Mouse (Mus musculus) mouse embryonic stem cell (cell line): ENCODE results near the gene Stx5a.

Source experiments
- in situ Hi-C, 2 experiments: fragments of 300-500 bp; cut with MboI; formaldehyde crosslinking; loops; 1 replicate in 1 of 2; 3 replicates in 1 of 2; pipeline ENCODE4 v1.14.3; 2019 to 2020; ENCODE audit warnings: low sequenced_read_pairs in 2 of 2, low pct_unique_long_range_greater_than_20kb in 1 of 2, mixed read lengths in 1 of 2; ENCODE audit not compliant: unreplicated experiment in 1 of 2

Stx5a gene

DNA sequence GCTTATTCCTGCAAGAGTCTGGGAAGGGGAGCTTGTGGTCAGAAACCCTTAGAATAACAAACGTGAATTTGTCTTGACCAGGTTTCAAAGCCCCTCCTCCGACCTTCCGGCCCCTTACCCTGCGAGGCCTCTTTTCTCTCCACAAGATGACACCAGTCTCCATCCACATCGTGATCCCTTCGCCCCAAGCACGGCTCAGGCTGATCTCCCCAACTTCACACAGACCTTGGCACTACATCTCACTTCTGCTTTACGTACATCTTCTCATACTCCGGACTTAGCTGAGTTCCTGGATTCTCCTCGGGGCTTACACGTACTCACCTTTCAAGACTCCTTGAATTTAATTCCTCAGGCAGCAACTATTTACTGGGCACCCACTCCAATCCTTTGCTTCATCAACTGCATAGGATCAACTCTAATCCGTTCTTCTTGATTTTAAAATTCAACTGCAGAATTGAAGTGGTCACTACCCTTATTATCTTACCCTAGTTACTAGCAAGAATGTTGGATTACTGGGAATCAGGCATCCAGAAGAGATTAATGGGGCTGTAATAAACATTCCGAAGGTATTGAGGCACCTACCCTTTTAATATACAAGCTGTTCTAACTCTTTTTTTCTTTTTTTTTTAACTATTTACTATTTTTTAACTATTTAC is 27.1 kb upstream of the Stx5a start:
- in situ Hi-C loops = loop anchor here in 1 of 2 experiments (25.0 kb wide), 1 partner anchor 1452 kb away; the partner anchor contains the start of gene Rcor2

DNA sequence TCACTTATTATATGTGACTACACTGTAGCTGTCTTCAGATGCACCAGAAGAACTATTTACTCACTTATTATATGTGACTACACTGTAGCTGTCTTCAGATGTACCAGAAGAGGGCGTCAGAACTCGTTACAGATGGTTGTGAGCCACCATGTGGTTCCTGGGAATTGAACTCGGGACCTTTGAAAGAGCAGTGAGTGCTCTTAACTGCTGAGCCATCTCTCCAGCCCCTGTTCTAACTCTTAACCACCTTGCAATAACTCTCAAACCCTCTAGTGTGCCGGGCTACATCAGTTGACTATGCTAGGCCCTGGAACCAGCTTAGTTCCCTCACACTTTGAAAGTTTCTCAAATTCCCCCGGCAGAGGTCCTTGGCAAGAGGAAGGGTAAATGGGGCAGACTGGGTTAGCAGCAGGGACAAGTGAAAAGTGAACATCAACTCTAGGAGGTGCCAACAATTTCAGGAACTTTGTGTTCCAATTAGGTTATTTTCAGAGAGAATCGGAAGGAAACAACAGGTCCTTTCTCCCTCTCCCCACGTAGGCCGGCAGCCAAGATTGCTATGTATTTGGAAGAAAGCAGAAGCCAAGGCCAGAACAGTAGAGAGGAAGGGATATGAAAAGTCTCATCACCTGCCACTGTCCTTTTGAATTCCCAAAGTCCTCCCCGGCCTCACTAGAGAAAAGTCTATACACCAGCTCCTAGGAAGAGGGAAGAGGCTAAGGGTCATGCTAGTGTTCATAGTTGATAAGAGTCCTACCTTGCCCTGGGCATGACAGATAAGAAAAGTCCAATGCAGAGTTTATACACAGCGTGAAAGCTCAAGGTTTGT is 26.3 kb upstream of the Stx5a start:
- in situ Hi-C loops = loop anchor here in 1 of 2 experiments (25.0 kb wide), 1 partner anchor 1453 kb away; the partner anchor contains the start of gene Rcor2

DNA sequence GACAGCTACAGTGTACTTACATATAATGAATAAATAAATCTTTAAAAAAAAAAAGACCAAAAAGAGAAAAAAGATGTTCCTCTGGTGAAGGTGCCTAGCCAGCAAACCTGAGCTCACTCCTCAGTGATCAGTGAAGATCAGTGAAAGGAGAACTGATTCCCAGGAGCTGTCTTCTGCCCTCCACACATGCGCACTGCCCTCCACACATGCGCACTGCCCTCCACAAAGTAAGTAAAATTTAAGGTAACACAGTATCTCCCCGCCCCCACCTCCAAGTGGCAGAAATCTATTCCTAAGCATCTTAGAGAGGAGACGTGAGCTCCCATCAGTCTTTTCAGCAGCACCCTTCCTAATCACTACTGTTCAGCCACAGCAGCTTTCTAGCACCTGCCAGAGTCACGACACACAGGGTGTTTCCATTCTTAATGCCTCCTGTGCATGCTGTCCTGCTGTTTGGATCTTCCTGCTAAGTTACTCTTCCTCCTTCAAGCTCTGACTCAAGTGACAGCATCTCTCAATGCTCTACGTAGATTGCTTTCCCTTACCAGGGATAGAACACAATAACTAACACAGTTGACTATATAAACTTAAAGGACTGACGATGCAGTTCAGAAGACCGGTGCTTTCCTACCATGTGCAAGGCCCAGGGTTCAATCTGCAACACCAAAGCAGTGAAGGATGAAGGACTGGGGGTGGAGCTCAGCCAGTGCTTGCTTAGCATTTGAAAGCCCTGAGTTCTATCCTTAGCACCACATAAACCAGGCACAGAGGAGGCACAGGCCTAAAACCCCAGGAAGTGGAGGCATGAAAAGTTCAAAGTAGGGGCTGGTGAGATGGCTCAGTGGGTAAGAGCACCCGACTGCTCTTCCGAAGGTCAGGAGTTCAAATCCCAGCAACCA is 25.1 kb upstream of the Stx5a start:
- in situ Hi-C loops = loop anchor here in 1 of 2 experiments (25.0 kb wide), 1 partner anchor 1454 kb away; the partner anchor contains the start of gene Rcor2

DNA sequence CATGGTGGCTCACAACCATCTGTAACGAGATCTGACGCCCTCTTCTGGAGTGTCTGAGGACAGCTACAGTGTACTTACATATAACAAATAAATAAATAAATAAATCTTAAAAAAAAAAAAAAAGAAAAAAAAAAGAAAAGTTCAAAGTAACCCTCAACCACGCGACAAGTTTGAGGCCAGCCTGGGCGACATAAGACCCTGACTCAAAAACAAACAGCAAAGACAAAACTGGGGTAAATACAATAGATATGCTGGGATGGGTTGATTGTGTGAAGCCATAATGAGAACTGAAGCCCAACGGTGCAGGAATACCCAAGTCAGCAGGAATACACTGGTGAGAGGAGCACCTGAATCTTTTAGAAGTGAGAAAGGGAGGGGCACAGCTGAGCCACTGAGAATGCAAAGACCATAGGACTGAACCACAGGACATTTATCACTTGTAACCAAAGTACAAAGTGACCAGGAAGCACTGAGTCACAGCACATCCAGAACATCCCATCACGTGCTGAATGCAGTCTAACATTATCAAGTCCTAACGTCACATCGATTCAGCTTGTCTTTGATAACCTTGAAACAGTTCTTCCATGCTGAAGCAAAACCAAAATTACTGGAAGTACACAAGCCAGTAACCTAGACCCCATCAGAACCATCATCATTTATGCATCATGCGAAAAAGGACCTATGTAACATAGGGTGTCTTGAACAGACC is 24.3 kb upstream of the Stx5a start:
- in situ Hi-C loops = loop anchor here in 1 of 2 experiments (25.0 kb wide), 1 partner anchor 1455 kb away; the partner anchor contains the start of gene Rcor2

DNA sequence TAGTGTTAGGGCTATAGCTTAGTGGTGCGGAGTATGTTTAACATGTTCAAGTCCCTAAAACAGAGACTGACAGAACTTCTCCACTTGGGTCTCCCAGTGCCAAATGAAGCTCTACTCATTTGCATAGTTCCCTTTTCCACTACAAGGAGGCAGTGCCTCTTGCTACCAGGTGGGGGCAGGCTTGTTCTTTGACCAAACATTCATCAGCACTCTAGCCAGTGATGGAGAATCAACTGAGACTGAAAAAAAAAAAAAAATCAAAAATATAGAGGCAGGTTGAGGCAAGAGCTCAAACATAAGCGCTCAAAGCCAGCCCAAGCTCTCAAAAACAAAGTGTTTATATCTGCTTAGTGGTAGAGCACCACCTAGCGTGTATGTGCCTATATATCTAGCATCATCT is 22.9 kb upstream of the Stx5a start:
- in situ Hi-C loops = loop anchor here in 1 of 2 experiments (25.0 kb wide), 1 partner anchor 1456 kb away; the partner anchor contains the start of gene Rcor2

DNA sequence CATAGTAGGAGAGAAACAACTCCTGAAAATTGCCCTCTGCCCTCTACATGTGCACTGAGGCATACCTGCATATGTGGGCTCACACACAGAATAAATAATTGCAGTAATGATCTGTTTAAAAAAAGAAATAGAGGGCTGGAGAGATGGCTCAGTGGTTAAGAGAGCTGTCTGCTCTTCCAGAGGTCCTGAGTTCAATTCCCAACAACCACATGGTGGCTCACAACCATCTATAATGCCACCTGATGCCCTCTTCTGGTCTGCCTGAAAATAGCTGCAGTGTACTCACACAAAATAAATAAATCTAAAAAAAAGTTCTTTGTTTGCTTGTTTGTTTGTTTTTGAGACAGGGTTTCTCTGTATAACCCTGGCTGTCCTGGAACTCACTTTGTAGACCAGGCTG is 22.2 kb upstream of the Stx5a start:
- in situ Hi-C loops = loop anchor here in 1 of 2 experiments (25.0 kb wide), 1 partner anchor 1457 kb away; the partner anchor contains the start of gene Rcor2

DNA sequence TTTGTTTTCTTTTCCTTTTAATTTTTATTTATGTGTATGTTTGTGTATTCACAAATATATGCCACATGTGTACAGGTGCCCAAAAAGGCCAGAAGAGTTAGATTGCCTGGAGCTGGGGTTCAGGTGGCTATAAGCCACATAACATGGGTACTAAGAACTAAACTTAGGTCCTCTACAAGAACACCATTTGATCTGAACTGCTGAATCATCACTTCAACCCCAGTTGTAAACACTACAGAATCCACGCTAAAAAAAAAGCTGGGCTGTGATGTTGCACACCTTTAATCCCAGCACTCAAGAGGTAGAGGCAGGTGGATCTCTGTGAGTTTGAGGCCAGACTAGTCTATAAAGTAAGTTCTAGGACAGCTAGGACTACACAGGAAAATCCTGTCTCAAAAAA is 19.8 kb upstream of the Stx5a start:
- in situ Hi-C loops = loop anchor here in 1 of 2 experiments (25.0 kb wide), 1 partner anchor 1459 kb away; the partner anchor contains the start of gene Rcor2

DNA sequence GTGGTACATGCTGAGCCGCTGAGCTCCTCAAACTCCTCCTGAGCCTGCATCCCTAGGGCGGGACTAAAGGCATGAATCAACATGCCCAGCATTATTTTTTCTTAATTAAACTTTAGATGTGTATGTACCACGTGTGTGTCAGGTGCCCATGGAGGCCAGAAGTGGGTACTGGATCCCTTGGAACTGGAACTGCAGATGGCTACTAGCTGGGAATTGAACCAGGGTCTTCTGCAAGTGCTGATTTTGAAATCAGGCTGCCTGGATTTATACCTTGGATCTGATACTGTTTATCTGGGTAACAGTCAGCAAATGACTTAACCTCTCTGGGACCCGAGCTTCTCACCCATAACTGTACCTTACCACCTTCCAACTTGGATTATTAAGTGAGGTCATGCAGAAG is 19.2 kb upstream of the Stx5a start:
- in situ Hi-C loops = loop anchor here in 1 of 2 experiments (25.0 kb wide), 1 partner anchor 1460 kb away; the partner anchor contains the start of gene Rcor2

DNA sequence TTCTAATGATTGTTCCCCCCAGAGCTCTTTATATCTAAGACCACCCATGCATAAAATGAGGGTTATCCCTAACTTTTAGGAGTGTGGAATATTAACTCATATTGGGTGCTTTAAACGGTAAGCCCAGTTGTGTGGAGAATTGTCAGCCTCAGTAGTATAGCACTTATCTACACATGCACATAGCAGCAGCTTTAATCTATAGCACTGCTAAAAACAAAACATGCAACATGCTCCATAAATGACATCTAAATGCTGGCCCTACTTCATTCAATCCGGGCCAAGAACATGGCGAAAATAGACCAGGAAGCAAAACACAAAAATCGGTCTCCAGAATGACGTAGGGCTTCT is 18.7 kb upstream of the Stx5a start:
- in situ Hi-C loops = loop anchor here in 1 of 2 experiments (25.0 kb wide), 1 partner anchor 1460 kb away; the partner anchor contains the start of gene Rcor2

DNA sequence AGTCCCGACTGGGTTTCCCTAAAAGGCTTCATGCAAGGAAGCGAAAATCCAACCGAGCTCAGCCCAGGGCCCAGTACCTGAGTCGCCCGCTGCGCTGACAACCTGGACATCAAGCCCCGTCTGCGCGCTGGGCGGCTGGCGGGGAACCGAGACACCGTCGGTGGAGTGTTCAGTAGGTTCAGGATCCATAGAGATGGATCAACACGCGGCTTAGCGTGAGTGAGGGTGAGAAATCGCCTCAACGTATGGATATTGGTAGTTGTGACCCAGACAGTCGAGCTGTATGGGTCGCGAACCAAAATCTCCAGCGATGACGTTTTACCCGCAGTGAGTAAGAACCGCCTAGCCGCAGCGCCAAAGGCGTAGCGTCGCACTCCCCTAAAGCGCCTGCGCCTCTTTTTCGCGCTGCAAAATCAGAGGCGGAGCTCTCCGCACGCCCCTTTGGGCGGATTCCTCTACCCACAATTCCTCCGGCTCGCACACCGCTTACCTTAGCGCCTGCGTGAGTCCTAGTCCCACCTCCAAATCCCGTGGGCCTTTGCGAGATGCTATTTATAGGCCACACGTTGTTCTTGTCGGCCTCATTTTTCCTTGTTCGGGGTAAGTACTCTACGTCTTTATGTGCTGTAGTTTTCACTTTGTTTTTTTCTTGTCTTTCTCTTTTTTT is 18.2 kb upstream of the Stx5a start, which contains the start of gene Slc3a2:
Gene Slc3a2, minus strand, starts transcription at position 463 of the 667 bp plus-strand sequence.
- in situ Hi-C loops = loop anchor here in 1 of 2 experiments (25.0 kb wide), 1 partner anchor 1461 kb away; the partner anchor contains the start of gene Rcor2

DNA sequence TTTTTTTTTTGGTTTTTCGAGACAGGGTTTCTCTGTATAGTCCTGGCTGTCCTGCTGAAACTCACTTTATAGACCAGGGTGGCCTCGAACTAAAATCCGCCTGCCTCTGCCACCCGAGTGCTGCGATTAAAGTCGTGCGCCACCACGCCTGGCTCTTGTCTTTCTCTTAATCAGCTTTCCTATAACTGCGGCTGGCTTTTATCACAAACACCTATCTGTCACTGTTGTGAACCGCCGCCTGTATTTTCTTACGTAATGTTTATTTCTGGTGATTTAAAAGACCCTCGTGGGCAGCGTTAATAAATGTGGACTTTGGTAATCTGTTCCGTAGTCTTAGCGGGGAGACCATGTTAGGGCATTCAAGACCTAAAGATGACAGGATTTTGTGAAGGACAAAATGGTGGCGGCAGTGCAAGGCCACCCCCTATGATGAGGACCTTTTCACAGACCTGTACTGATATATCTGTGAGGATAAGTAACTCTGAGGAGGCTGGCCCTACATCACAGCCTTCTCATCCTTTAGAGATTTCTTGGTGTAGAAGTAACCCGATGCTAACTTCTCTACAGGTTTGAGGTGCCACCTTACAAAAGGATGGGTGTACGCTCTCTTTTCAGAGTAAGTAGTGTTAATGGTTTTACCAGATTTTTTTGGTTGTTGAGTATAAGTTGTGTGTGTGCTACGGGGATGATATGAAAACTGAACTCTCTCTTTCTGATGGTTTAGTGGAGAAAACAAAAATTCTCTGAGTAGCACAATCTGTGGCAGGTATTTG is 17.5 kb upstream of the Stx5a start:
- in situ Hi-C loops = loop anchor here in 1 of 2 experiments (25.0 kb wide), 1 partner anchor 1461 kb away; the partner anchor contains the start of gene Rcor2

DNA sequence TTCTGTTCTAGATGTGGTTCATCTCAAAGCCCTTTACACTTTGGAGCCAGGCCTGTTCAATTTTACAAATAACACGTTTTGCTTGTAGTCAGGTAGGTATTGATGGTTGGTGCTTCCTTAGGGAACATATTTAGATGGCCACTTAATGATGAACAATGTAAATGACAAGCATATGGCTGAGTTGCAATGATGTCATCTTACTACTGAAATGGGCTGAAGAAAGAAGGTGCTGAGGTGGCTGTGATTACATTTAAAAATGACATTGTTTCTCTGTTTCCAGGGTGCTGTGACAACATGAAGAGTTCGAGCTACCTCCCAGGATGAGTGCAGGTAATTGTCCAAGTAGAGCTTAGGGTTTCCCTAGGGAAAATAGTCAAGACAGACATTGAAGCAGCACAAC is 16.8 kb upstream of the Stx5a start:
- in situ Hi-C loops = loop anchor here in 1 of 2 experiments (25.0 kb wide), 1 partner anchor 1462 kb away; the partner anchor contains the start of gene Rcor2

DNA sequence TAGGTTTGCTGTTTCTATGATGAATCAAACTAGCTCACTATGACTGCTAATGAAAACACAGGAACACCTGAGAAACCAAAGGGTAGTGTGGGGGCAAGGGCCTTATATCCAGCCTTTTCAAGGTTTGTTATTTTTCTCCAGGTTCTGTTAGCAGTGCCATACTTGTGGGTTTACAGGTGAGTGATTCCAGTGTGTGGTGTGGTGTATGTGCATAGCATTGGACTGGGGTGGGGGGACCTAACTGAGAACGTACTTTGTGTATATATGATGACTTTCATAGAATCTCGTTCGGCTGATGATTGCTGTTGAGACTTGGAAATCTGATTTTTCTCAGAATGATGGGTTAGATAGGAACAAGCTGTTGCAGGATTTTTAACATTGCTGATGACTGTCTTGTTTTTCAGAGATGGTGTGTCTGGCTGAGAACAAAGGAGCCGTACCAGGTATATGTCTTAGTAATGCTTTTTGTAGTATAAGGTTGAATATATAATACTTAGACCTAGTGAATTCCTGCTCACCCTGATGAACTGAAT is 16.1 kb upstream of the Stx5a start:
- in situ Hi-C loops = no loop called here

DNA sequence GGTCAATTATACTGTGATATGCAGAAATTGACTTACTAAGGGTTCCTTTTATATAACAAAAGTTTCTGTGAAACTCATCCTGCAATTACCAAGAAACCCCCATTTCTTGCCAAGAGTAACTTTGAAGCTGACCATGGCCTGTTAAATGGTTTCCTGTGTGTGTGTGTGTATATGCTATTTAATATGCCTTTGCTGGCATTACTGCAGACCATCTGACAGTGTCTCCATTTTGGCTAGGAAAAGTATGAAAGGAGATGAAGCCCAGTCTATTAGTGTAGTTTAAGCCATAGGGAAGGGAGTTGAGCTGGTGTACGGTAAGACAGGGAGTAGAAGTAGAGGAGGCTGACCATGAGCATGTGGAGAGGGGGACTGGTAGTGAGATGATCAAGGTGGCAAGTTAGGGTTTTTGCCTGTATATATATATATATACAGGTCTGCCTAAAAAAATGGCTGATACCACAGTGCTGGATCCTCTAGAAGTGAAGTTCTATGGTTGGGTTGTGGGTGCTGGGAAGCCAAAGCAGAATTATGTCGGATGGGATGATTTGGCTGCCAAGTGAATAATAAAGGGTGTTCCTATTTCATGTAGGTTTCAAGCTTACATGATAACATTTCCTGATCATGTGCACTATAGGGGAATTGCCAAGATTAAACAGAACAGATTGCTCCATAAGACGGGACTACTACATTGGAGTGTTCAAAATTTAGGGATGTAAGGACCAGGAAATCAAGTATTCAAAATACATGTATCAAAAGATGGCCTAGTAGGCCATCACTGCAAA is 14.4 kb upstream of the Stx5a start:
- in situ Hi-C loops = no loop called here

DNA sequence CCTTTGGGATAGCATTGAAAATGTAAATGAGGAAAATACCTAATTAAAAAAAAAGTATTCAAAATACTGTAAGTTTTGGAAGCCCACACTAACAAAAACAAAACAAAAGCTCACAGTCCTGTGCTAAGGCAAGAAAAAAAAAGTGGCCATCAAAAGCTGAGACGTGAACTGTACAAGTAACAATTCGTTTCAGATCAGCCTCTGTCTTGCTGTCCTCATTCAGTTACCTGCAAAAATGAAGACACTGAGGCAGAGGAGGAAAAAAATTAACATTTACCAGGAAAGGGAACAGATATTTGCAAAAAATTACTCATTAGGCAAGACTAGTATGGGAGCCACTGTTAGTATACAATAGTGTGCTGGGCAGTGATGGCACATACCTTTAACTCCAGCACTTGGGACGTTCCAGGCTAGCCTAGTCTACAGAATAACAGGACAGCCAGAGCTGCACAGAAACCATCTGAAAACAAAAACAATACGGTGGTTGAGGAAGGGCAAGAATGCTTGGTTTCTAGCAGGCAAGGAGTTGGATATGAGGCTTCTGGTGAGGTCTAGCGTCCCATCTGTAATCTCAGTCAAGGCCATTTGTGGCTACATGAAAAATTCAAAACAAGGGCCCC is 13.6 kb upstream of the Stx5a start:
- in situ Hi-C loops = no loop called here
